Mouse (Mus musculus): Measurements from ENCODE around the gene Adam12.

Gene Adam12

GRCm38 (mm10) chr7:133862723-133863122 is 369.2 kb downstream of the Adam12 start:
- DNase-seq: no peak

- no peak for DNase-seq
Observed at GRCm38 (mm10) chr7:133862233-133862632, 369.7 kb downstream of the Adam12 start.

GRCm38 (mm10) chr7:133859548-133859947 is 372.4 kb downstream of the Adam12 start:
- DNase-seq: no peak

- DNase-seq: no peak
Observed at GRCm38 (mm10) chr7:133858506-133858905, 373.4 kb downstream of the Adam12 start.

- peak; percentile 85 for DNase-seq
Observed at GRCm38 (mm10) chr7:133856278-133856677, 375.7 kb downstream of the Adam12 start.

GRCm38 (mm10) chr7:133850735-133851134 is 381.2 kb downstream of the Adam12 start:
- no peak for DNase-seq

GRCm38 (mm10) chr7:133848180-133848579 is 383.8 kb downstream of the Adam12 start:
- DNase-seq: no peak

- peak; percentile 23 for DNase-seq
Observed at GRCm38 (mm10) chr7:133847175-133847574, 384.8 kb downstream of the Adam12 start.

- DNase-seq: no peak
Observed at GRCm38 (mm10) chr7:133842079-133842478, 389.9 kb downstream of the Adam12 start.

GRCm38 (mm10) chr7:133839546-133839945 is 392.4 kb downstream of the Adam12 start:
- DNase-seq: no peak
